Mouse (Mus musculus): ENCODE results near the gene Fchsd2.

DNA sequence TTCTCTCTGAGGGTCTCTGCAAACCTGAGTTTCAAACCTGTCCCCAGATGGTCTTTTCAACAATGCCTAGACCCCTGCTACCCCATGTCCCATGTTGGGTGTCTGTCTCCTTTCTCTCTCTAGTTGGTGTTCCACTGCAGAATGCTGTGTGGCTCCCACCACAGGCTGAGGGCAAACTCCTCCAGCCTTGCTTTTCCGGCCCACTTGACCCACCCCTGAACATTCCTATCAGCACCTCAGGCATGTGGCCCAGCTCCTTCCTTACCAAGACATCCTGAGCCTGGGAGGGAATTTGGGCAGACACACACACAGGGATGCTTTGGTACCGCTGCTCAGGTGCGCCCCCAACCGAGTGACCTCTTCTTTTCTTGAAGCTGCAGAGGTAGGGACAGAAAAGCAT lies 200.9 kb downstream of the Fchsd2 start:
- no peak for TF ChIP-seq CTCF (IDR thresholded peaks at IDR 0.05; ENCODE audit: low read depth, low read length)
- TF ChIP-seq POLR2A (IDR thresholded peaks at IDR 0.05; ENCODE audit: extremely low read depth, insufficient read depth, low read length), result no peak
